Mouse (Mus musculus) left cerebral cortex, adult 9 months (tissue): ENCODE measurements at regions not wholly inside any gene's neighbourhood (a gene's known extent, or its start where the extent isn't known, plus 50 kb on each side); places are given as distances from the start of the nearest gene placed in this dataset.

Source experiments
- DNase-seq, 2 experiments: peaks; one replicate each; pipeline ENCODE4 v3.0.0; 2022; ENCODE audit warnings: low spot score in 2 of 2

DNA sequence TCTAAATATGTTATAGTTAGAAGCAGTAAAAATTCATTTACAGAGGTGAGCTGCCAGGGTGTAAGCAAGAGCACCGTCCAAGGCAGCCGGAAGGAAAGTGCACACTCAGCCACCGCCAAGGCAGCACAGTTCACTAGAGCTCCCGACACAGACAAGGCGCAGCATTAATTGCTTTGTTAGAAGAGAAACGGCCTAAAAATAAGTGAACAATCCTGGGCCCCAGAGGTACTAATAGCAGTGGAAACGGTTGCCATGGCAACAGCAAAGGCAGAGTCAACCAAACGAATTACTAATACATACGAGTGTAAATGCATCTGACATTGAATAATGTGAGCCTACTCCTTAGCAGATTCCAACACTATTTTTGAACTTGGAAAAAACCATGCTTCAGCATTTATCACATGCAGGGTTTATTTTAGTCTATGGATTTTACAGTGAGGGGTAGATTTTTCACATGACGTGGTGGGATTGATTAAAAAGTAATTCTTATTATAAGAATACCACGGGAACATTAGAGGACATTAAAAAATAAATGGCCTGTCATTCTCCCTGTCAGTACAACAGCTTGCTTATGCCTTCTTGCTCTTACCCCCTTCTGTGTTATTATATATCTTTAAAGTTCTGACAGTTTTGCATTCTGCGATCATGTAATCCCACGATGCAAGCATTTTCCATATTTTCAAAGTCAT, 62.5 kb downstream of the Cavin4 start:
- DNase-seq, result peak; percentile 61 to 81

DNA sequence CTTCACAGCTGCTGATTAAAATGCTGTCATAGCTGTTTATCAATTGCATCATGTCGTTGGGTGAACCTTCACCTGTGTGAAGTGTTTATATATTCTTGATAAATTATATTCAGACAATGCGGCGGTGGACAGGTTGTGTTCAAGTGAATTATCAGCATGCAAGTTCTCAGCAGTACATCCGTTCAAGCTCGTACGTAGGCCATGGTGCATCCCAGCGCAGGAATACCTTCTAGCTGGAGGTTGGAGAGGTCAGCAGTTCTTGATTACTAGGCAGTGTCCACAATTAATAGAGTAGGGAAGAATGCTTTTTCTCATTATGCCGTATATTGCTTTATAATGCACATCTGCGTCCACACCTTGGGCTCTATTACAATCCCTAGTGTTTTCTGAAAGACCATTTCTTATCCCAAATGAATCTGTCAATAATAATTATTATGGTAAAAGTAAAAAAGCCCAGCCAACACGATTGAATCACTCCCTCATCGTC, 63.1 kb downstream of the Cavin4 start:
- no peak for DNase-seq

DNA sequence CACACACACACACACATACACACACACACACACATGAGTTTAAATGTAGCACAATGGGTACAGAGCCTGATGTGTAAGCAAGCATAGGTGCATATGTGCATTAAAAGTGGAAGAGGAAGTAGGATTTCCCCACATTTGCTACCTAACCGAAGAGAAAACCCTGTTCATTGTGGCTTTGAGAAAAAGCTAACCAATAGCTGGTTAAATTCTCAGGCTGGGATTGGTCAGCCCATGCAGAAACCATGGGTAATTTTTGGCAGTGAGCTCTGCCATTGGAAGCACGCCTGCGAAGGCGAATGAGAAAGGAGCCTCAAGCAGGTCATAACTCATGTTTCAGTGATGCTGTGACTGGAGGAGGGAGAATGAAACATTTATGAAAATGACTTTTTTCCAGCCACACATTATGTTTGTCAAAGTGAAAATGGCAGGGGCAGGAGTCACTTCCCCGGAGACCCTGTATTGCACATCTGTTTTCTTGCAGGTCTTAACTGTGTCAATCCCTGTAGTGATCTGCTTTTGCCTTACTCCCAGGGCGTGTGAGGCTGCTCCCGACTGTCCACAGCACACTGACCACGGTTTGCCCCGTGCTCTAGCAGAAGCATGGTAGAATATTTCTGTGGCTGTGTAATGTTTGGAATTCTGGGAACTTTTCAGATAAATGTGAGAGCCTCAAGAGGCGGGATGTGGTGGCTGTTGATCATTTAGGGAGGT, 71.7 kb downstream of the Cavin4 start:
- no peak for DNase-seq

DNA sequence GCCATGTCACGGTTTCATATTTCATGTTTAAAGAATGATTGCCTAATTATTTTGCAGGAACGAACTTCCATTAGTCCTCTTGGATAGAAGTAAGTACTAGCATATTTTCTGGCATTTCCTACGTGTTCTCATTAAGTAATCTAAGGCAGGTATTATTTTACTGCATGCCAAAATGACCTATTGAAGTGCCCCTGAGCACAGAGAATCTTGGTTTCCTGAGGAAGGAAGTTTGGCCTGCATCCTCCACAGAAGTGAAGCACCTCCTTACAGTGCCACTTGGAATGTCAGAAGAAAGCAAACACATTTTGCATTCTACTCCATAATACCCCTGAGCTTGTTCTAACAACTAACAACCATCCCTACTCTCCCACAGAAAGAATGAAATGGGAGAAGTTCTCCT, 82.9 kb downstream of the Cavin4 start:
- no peak for DNase-seq

DNA sequence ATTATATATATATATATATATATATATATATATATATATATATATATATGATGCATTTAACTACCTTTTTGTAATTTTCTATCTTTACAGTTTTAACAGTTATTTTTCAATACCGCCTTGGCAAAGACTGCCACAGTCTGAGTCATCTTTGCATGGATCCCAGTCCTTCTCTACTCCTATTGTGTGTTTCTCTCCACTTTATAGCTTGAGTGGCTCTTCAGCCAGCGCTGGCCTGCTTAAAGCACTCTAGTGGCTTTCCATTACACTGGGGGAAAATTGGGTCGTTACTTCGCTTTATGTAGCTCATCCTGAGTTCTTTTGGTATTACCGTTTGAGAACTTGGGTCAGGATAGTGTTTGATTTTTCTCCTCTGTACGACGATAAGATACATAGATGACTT, 86.3 kb downstream of the Cavin4 start:
- no peak for DNase-seq

DNA sequence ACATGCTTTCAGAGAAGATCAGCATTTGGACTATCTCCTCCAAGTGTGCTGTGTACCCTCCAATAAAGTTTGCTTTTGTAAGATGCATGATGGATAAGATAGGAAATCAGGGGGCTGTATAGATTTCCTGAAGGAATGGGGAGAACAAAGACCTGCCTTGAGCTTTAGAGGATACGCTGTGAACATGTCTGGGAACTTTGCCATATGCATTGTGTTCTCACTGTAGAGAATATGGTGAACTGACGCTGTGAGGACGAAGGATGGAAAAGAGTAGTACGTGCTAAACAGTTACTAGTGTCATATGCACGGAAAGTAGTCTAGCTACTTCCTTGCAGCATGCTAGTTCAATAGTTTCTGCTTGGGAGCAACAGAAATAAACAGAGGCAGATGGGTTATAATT, 86.8 kb downstream of the Cavin4 start:
- no peak for DNase-seq

DNA sequence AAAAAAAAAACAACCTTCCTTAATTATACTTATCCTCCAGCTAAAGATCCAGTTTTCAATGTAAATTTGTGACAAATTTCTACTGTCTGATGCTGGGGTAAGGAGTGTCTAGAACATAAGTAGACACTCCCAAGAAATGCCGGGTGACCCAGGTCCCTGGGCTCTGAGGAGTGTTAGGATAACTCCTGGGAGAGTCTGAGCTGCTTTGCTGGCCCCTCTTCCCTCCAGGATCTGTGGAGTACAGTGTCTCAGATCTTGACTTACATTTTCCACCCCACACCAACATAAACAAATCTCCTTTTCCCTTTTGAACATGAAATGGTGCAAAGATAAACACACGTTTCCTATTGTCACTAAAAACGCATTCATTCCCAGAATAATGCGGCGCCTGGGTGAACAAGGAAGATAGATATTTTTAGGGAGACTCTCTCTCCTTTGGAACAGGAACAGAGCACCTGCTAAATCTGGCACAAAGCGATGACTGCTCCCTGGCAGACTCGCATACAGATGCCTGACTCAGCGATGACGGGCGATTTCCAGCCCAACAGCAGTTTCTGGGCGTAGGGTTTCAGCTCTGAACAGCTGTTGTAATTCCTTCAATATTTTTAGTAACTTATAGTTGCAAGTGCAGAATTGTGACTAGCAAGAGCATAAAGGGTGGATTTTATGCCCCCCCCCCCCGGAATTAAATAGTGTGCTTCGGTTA, 91.3 kb downstream of the Cavin4 start:
- DNase-seq, result peak; percentile 71 to 81

DNA sequence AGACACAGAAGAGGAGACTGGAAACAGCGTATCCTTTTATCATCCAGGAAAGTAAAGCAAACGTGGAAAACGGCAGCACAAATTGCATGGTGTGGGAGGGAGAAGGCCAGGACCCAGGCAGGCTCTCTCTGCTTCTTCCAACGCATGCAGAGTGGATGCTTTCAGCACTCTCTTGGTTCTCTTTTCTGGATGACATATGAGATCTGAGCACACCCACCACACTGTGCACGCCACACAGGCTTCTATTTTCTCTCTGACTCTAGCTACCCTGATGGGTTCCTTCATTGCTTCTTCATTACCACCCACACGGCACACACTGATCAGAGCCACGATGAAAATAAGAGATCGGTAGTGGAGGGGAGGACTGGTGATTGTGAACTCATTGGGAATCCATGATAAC, 97.3 kb downstream of the Cavin4 start:
- DNase-seq, result no peak

DNA sequence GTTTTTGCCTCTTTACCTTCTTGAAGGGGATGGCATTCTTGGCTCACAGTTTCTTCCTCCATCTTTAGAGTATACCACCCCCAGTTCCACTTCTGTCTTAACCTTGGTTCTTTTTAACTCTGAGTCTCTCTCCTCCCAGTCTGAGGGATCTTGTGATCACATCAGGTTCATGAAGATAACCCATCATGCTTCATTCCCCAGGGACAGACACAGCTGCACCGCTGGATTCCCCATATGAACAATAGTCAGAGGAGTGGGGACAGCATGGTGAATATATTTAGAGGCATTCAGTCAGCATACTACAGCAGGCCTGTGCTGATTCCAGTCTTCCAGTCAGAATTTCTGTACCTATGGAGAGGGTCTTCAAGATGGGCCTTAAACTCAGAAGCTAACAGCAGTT, 103.1 kb downstream of the Cavin4 start:
- no peak for DNase-seq

DNA sequence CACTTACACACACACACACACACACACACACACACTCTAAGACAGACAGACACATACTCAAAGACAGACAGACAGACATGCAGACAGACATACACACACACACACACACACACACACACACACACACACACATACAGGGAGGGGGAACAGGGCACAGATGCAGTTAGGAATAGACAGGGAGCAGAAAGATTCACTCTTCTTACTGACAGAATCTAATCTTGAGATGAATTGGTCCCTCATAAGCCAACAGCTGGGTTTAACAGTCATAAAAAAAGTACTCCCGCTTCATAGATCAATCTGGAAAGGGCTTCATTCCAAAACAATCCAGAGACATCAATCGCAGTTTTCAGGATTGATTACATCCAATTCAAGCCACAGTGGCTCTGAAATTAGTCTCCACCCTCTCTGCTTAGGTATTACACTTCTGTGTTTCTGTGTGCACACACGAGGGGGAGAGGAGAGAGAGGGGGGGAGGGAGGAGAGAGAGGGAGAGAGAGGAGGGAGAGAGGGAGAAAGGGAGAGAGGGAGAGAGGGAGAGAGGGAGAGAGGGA, 107.2 kb downstream of the Cavin4 start:
- no peak for DNase-seq

DNA sequence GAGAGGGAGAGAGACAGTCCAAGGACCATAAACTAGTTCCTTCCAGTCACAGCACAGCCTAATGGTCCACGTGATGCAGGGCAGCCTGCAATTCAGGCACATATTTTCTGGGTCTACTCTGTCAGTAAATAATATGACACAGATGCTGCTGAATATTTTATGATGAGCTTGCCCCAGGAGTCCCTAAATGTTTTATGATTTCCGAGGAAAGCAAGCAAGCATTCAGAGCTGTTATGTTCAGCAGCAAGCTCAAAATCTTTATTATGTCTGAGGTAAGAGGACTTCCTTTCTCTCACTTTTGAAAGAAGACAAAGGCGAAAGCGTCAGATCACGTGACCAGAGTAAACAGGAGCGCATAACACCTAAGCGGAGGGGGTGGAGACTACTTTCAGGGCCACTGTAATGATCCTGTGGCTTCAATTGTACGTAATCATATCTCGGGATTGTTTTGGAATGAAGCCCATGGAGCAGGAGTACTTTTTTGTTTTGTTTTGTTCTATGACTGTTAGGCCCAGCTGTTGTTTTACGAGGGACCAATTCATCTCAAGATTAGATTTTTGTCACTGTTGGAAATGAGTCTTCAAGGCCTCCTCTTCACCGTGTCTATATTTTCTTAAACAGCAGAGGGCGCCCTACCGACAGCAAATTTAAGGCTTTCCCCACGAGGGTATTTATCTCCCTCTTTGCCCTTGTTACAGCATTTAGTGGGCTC, 107.8 kb downstream of the Cavin4 start:
- DNase-seq, result peak in 1 of 2 experiments; percentile 75

DNA sequence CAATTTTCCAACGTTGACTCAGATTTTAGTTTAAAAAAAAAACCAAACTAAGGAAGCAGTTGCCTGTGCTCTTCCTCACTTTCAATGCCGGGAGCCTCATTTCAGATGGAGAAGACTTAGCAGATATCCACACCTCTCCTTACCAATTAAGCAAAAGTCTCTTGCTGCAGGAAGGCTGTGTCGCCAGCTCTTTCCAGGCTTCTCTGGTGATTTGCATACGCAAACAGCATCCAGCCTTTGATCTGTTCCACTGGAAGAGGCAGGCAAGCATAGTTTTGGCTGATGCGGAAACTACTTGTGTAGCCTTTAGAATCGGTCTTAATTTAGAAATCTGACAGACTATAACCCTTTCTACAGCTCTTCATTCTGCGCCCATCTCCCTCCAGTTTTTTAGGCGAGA, 108.5 kb downstream of the Cavin4 start:
- DNase-seq, result peak in 1 of 2 experiments; percentile 15

DNA sequence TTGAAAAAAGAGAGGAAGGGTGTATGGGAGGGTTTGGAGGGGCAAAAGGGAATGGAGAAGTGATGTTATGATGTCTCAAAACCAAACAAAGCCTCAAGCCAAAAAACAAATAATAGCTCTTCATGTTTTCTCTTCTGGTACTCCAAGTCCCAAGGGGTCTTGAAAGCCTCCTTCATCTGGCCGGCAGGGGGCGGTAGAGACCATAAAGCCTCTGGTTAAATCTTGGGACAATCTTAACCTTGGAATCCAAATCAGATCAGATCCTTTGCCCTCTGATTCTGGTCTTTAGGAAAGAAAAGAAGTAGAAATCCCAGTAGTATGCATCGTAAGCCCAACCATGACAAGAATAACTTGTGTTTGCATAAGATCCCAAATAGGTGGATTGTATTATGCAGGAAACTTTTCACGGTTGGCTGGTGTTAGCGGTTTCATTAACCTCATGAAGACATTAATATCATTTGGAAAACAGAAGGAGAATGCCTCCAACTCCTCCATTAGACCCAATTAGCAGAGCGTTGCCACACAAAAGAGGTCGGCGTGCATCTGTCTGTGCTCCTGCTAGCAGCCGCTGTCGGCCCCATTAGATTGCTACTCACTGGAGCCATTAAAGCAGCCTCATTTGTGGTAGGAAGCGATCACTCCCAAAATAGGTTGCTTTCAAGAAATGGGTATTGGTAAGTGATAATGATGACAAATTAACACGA, 116.0 kb downstream of the Cavin4 start:
- peak in 1 of 2 experiments; percentile 75 for DNase-seq

DNA sequence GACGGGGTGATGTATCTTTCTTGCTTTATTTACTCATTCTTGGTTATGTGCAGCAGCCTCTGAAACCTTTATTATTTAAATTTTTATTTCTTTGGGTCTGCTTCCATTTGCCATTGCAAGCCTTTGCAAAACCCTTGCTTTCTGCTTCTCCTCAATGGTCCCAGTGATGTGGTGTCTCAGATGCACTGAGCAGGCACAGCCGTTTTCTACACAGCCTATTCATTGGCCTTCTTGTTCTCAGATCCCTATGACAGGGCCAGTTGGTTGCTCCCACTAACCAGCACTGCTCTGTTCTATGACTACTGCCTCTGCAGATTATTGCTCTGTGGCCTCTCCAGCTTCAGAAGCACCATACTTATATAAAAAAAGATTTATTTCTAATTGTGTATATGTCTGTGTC, 116.6 kb downstream of the Cavin4 start:
- DNase-seq, result no peak

DNA sequence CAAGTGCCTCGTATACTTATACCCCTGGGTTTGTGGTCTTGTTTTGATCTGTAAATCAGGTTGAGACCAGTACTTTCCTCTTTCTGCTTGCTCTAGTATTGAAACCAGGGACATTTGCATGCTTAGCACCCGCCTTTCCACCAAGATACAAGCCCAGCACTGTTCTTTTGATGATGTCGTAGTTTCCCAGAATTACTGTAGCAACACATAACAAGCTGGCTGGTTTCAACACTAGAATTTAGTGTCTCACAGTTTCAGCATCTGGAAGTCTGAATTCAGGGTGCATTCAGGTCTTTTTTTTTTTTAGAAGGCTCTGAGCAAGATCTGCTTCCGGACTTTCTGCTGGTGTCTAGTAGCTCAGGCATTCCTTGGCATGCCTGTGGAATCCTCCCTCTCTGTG, 117.8 kb downstream of the Cavin4 start:
- no peak for DNase-seq

DNA sequence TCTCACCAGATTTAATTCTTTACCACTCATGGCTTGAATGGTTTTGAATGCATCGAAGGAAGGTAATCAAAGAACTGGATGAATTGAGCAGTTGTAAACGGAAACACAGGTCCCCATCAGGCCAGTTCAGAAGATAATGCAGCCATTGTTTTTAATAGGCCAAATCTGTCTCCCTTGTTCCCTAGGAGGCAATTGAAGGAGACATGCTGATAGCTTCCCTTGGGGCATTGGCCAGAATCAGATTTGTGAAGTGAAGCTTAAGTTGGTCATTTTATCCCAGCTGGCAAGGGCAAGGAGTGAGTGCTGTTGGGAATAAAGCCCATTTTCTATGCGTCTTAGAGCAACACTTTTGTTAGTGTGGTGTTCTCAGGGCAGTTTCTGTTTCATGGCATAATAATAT, 119.4 kb downstream of the Cavin4 start:
- DNase-seq, result no peak

DNA sequence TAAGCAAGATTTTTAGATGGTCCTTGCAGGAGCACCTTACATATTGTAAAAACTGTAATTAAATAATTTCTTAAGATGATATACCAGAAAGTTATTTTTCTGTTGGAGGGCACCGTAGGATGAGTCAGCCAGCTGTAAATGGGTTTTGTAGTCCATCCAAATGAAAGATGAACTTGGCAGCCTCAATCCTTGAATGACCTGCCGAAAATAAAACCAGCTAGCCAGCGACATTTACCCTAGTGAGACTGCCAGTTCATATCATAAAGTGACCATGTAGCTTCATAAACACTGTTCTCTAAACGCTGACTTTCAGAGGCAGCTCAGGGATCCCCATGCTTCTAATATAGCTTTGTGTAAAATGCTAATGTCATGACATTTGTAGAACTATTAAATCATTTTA, 127.8 kb downstream of the Cavin4 start:
- DNase-seq, result no peak

DNA sequence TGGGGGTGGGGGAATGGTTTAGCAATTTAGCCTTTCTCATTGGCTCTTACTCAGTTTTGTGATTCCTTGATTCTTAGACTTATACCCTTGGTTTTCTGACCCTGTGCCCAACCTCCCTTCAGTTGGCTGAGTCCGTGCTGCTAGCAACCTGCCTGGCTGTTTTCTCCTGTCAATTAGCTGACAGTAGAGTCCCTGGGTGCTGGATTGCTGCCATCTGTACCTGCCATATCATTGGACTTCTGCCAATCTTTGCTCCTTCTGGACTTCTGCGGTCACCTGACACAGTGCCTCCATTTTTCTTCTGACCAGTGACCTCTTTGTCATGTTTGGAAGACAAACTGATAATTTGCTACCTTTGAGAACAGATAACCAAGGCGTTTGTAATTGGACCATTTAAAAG, 140.5 kb downstream of the Cavin4 start:
- DNase-seq, result no peak

DNA sequence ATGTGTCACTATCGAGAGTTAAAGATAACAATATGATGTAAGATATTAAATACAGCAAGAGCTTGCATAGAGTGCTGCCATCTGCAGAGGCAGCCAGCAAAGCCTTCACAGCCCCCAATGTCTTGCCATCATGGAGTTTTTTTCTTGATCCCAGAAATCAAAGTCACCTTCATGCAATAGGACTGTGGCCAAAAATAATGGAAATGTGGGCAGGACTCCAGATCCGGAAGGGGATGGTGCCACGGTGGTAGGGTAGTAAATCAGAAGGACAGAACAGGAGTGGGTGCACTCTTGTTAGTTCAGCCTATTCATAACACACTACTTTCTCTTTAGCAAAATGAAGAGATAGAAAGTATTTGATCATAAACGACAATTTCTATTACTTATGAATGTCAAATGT, 145.3 kb downstream of the Cavin4 start:
- DNase-seq, result no peak

DNA sequence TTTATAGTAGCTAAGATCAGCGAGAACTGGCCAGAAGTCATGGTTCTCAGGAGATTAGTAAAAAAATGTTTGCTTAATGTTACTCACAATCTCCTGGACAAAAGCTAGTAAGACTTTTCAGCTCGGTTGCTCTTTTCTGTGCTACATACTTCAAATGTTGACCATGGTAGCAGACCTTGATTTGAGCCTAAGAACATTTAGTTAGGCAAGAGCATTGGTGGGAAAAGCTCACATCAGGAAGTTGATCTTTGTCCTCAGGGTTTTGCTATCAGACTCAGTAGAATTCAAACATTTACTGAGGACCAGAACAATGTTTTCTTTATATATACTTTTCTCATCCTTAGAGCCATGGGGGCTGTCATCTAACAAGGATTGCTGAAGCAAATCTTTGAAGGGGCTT, 170.4 kb downstream of the Cavin4 start:
- no peak for DNase-seq

DNA sequence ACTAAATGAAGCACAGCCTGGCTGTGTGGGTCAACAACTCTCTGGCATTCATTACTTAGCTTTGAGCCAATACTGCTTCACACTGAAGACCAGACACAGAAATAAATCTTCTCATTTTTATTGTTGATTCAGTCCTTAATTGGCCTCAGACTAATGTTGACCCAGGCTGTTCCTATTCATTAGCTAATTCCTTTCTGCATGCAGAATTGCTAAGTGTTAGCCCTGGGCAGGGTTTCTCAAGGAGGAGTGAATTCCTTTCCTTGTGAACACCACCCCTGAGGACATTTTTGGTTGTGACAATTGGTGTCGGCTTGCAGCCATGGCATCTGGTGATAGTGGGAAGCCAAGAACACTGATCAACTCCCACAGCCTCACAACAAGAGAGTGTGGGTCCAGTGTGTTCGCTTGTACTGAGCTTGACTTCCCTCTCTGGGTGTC, 179.5 kb downstream of the Cavin4 start:
- no peak for DNase-seq
